Mouse (Mus musculus): ENCODE measurements around the gene Slc47a1. TPM values are rescaled to one million over a fixed set of nuclear protein-coding genes. Genes with fewer than 3 reads are reported as not detected.

Gene Slc47a1
- total and polyA plus RNA-seq, 2 experiments from 2014 or later, result 3.2 to 7.7 TPM

DNA sequence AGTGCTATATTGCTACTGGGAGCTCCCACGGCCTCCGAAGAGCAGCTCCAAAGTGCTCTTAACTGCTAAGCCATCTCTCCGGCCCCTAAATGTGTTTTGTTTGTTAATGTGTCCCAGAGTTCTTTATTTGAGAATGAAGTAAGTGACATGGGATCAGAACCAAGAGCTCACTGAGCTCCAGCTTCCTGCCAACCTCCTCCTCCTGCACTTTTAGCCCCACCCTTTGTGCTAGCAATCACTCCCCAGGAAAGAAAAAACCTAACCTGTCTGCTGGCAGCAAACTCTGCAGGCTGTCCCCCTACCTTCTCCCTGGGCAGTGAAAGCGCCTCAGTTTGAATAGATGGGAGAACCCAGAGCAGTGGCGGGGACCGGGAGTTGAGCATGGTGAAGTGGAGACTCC, 22.0 kb downstream of the Slc47a1 start:
- Histone ChIP-seq H3K27ac (no peak overlapping the region), H3K9ac (replicated peaks; ENCODE audit: low read length) (no peak overlapping the region), H3K36me3 (ENCODE audit: insufficient read depth, low read length) (no peaks in the 10 kb centered on the region), H3K4me3 (ENCODE audit: low read length) (no peak overlapping the region), H3K4me1 (ENCODE audit: insufficient read depth, low read length) (no peaks in the 10 kb centered on the region), H3K27me3 (ENCODE audit: insufficient read depth, low read length) (no peaks in the 10 kb centered on the region), H3K9me3 (ENCODE audit: low read length) (no peaks in the 10 kb centered on the region), H3K4me2 (ENCODE audit: low read depth, low read length) (no peak overlapping the region)
- 78% methylated on average over 6 of the region's 6 CpGs for WGBS
- ATAC-seq, result no peak
- DNase-seq (ENCODE audit: low spot score), result no peak
- no peak for TF ChIP-seq CTCF (IDR thresholded peaks at IDR 0.05; ENCODE audit: low read depth)

DNA sequence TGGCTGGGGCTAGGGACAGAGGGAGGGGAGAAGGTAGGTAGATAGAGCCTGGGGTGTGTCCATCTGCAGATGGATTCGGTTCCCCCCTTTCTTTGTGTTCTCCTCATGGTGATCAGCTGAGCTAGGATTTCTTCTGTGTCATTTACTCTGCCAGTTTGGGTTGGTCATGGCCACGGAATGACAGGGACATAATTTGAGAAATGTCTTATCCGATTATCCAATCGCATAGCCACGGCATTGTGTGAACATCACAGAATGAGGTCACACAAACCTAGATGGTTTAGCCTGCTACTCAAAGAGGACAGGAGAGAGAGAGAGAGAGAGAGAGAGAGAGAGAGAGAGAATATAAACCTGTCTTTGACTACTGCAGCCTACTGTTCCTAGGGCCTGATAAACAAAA, 22.8 kb downstream of the Slc47a1 start:
- Histone ChIP-seq H3K9me3 (ENCODE audit: low read length) (no peaks in the 10 kb centered on the region), H3K4me2 (ENCODE audit: low read depth, low read length) (no peak overlapping the region), H3K9ac (replicated peaks; ENCODE audit: low read length) (no peak overlapping the region), H3K36me3 (ENCODE audit: insufficient read depth, low read length) (no peaks in the 10 kb centered on the region), H3K27ac (no peak overlapping the region), H3K27me3 (ENCODE audit: insufficient read depth, low read length) (no peaks in the 10 kb centered on the region), H3K4me3 (ENCODE audit: low read length) (no peak overlapping the region), H3K4me1 (ENCODE audit: insufficient read depth, low read length) (no peaks in the 10 kb centered on the region)
- 82% methylated on average over 5 of the region's 5 CpGs for WGBS
- no peak for ATAC-seq
- no peak for TF ChIP-seq CTCF (IDR thresholded peaks at IDR 0.05; ENCODE audit: low read depth)
- DNase-seq (ENCODE audit: low spot score), result no peak

DNA sequence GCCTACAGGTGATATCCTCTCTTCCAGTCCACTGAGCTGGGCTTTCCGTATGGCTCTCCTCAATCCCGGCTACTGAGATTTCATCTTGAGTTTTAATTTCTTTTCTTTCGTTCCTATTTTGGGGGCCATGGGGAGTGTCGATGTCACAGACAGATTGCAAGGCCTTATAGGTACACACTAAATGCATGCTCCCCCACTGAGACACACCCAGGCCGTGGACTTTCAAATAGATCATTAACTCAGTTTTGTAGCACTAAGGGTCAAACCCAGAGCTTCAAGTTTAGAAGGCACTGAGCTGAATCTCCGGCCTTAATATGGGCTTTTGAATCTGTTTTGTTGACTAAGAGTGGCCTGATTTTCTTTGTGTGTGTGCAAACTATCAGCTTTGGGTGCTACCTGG, 23.8 kb downstream of the Slc47a1 start:
- Histone ChIP-seq H3K27me3 (ENCODE audit: insufficient read depth, low read length) (no peaks in the 10 kb centered on the region), H3K9ac (replicated peaks; ENCODE audit: low read length) (no peak overlapping the region), H3K36me3 (ENCODE audit: insufficient read depth, low read length) (no peaks in the 10 kb centered on the region), H3K4me2 (ENCODE audit: low read depth, low read length) (no peak overlapping the region), H3K9me3 (ENCODE audit: low read length) (no peaks in the 10 kb centered on the region), H3K4me1 (ENCODE audit: insufficient read depth, low read length) (no peaks in the 10 kb centered on the region), H3K4me3 (ENCODE audit: low read length) (no peak overlapping the region), H3K27ac (no peak overlapping the region)
- WGBS, result 86% methylated on average over 6 of the region's 6 CpGs
- no peak for TF ChIP-seq CTCF (IDR thresholded peaks at IDR 0.05; ENCODE audit: low read depth)
- DNase-seq (ENCODE audit: low spot score) (no peak), ATAC-seq (no peak)

DNA sequence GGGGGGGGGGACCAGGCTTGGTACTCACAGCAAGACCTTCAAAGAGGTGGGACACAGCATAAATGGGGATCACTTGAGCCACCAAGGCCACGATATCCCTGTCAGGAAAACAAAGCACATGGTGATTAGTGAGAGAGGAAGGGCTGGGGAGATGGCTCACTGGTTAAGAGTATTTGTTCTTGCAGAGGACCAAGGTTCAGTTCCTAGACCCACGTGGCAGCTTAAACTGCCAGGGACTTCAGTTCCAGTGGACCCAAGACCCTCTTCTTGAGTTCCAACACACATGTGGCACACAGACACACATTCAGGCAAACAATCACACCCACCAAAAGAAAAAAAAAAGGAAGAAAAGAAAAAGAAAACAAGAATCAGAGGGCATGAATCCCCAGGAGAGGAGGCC, 25.1 kb downstream of the Slc47a1 start:
- Histone ChIP-seq H3K9ac (replicated peaks; ENCODE audit: low read length) (no peak overlapping the region), H3K27me3 (ENCODE audit: insufficient read depth, low read length) (no peaks in the 10 kb centered on the region), H3K4me1 (ENCODE audit: insufficient read depth, low read length) (no peaks in the 10 kb centered on the region), H3K27ac (no peak overlapping the region), H3K36me3 (ENCODE audit: insufficient read depth, low read length) (no peaks in the 10 kb centered on the region), H3K4me3 (ENCODE audit: low read length) (no peak overlapping the region), H3K9me3 (ENCODE audit: low read length) (no peaks in the 10 kb centered on the region), H3K4me2 (ENCODE audit: low read depth, low read length) (no peak overlapping the region)
- ATAC-seq (no peak), DNase-seq (ENCODE audit: low spot score) (no peak)
- WGBS, result 75% methylated on average over 2 of the region's 2 CpGs
- TF ChIP-seq CTCF (IDR thresholded peaks at IDR 0.05; ENCODE audit: low read depth), result no peak

DNA sequence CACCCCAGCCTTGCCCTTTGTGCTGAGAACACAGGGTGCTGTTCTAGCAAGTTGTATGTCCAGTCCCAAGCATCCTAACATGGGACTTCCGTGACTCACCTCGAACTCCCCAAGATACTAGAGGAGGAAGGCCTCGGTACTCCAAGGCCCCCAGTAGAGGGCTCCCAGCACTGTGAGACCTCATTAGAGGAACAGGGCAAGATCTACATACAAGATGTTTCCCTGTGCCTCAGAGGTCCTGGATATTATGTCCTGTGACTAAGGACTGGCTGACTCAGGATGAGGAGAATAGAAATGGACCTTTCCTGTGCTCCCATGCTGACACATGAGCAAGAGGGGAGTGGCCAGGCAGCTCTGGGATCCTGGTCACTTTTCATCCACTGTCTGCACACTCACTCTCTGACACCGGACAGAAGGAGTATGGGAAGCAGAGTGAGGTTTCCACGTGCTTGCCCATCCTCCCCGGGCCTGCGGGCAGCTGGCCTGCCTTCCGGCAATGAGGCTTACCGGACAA, 25.9 kb downstream of the Slc47a1 start:
- H3K9me3 ChIP-seq (ENCODE audit: low read length), result no peaks in the 10 kb centered on the region
- no peaks in the 10 kb centered on the region for H3K27me3 ChIP-seq (ENCODE audit: insufficient read depth, low read length)
- H3K4me3 ChIP-seq (ENCODE audit: low read length), result no peak overlapping the region
- no peaks in the 10 kb centered on the region for H3K36me3 ChIP-seq (ENCODE audit: insufficient read depth, low read length)
- WGBS, result 61% methylated on average over 9 of the region's 9 CpGs
- TF ChIP-seq CTCF (IDR thresholded peaks at IDR 0.05; ENCODE audit: low read depth), result 0 out of 2 replicates have a peak, but pooled peaks have one; percentile 12
- ATAC-seq (no peak), DNase-seq (ENCODE audit: low spot score) (no peak)
- H3K9ac ChIP-seq (replicated peaks; ENCODE audit: low read length), result no peak overlapping the region
- no peak overlapping the region for H3K27ac ChIP-seq
- H3K4me2 ChIP-seq (ENCODE audit: low read depth, low read length), result no peak overlapping the region
- no peaks in the 10 kb centered on the region for H3K4me1 ChIP-seq (ENCODE audit: insufficient read depth, low read length)

DNA sequence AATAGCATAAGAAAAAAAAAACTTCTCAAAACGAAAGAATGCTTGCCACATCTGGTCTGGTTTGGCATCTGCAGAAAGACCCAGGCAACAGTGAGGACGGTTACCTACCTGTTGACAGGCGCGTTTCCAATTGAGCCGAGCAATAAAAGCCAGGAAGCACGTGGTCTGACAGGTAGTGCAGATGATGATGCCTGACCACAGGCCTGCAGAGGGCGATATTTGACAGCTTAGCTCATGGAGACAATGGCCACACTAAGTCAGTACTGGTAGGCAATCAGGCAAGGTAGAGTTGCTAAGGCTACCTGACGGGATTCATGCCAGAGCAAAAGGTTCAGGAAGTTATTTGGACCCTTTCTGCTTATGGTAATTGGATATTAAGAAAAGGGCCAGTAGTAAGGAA, 28.8 kb downstream of the Slc47a1 start:
- Histone ChIP-seq H3K27me3 (ENCODE audit: insufficient read depth, low read length) (no peaks in the 10 kb centered on the region), H3K9ac (replicated peaks; ENCODE audit: low read length) (no peak overlapping the region), H3K27ac (no peak overlapping the region), H3K4me1 (ENCODE audit: insufficient read depth, low read length) (no peaks in the 10 kb centered on the region), H3K4me2 (ENCODE audit: low read depth, low read length) (no peak overlapping the region), H3K36me3 (ENCODE audit: insufficient read depth, low read length) (no peaks in the 10 kb centered on the region), H3K9me3 (ENCODE audit: low read length) (no peaks in the 10 kb centered on the region), H3K4me3 (ENCODE audit: low read length) (no peak overlapping the region)
- DNase-seq (ENCODE audit: low spot score) (peak; percentile 59), ATAC-seq (no peak)
- WGBS, result 12% methylated on average over 8 of the region's 8 CpGs
- TF ChIP-seq CTCF (IDR thresholded peaks at IDR 0.05; ENCODE audit: low read depth), result peak; percentile 78

DNA sequence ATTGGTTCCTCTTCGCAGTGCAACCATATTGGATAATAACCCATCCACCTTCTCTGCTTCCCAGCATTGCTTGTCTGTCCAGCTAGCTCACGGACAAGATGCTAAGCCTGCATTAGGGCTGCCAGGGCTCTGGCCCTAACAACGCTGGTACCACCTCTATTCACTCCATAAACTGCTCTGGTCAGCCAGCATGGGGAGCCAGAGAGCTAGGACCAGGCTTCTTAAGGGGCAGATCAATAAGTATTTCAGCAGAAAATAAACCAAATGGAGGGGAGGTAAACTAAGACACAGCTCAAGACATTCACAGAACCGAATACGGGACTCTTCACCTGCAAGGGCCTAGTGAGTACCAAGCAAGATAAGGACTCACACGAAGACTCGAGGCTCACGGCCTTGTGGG, 32.0 kb downstream of the Slc47a1 start:
- Histone ChIP-seq H3K27ac (no peak overlapping the region), H3K36me3 (ENCODE audit: insufficient read depth, low read length) (no peaks in the 10 kb centered on the region), H3K9me3 (ENCODE audit: low read length) (no peaks in the 10 kb centered on the region), H3K4me3 (ENCODE audit: low read length) (no peak overlapping the region), H3K4me1 (ENCODE audit: insufficient read depth, low read length) (no peaks in the 10 kb centered on the region), H3K9ac (replicated peaks; ENCODE audit: low read length) (no peak overlapping the region), H3K27me3 (ENCODE audit: insufficient read depth, low read length) (0 out of 2 replicates have a peak, but pooled peaks cover 11% of the 10 kb centered on the region), H3K4me2 (ENCODE audit: low read depth, low read length) (no peak overlapping the region)
- DNase-seq (ENCODE audit: low spot score) (no peak), ATAC-seq (no peak)
- 60% methylated on average over 8 of the region's 8 CpGs for WGBS
- peak; percentile 45 for TF ChIP-seq CTCF (IDR thresholded peaks at IDR 0.05; ENCODE audit: low read depth)
